Mouse (Mus musculus) MEL (cell line): Measurements from ENCODE around the gene Gm29776. TPM values are rescaled to one million over a fixed set of nuclear protein-coding genes. Genes with fewer than 3 reads are reported as not detected.

ENCODE experiments used
- DNase-seq: peaks from one replicate; pipeline ENCODE4 v3.0.0; 2011; ENCODE audit warnings: low read depth, low spot score
- H3K27ac ChIP-seq: 2 replicates; pipeline ENCODE4 v1.5.1; 2012; ENCODE audit warnings: low read depth, mild to moderate bottlenecking, control low read depth, low read length, moderate library complexity; ENCODE audit not compliant: control insufficient read depth
- H3K27me3 ChIP-seq, 2 experiments: fragments of 150-350 bp in 1 of 2; sonication (generic) in 1 of 2; 2 replicates each; pipeline ENCODE4 v1.6.1; 2012; ENCODE audit warnings: low read length in 2 of 2, mild to moderate bottlenecking in 2 of 2, improper control_type of control experiment in 1 of 2, moderate library complexity in 1 of 2; ENCODE audit not compliant: insufficient read depth in 2 of 2, control insufficient read depth in 1 of 2
- H3K36me3 ChIP-seq, 2 experiments: 2 replicates each; pipeline ENCODE4 v1.6.1; 2012 to 2014; ENCODE audit warnings: low read length in 2 of 2, improper control_type of control experiment in 1 of 2, inconsistent platforms in 1 of 2, mild to moderate bottlenecking in 1 of 2; ENCODE audit not compliant: insufficient read depth in 2 of 2, control insufficient read depth in 1 of 2
- H3K4me1 ChIP-seq, 2 experiments: fragments of 150-350 bp in 1 of 2; sonication (generic) in 1 of 2; 2 replicates each; pipeline ENCODE4 v1.6.1; 2012; ENCODE audit warnings: low read length in 2 of 2, improper control_type of control experiment in 1 of 2, mild to moderate bottlenecking in 1 of 2; ENCODE audit not compliant: insufficient read depth in 2 of 2, control insufficient read depth in 1 of 2
- H3K4me3 ChIP-seq, 2 experiments: fragments of 150-350 bp in 1 of 2; sonication (generic) in 1 of 2; 2 replicates each; pipeline ENCODE4 v1.5.1; 2012; ENCODE audit warnings: low read depth in 2 of 2, low read length in 2 of 2, mild to moderate bottlenecking in 2 of 2, moderate library complexity in 2 of 2, control low read depth in 1 of 2, improper control_type of control experiment in 1 of 2; ENCODE audit not compliant: control insufficient read depth in 1 of 2, insufficient read depth in 1 of 2
- H3K79me2 ChIP-seq: 2 replicates; pipeline ENCODE4 v1.6.1; 2012; ENCODE audit warnings: mild to moderate bottlenecking, low read length, moderate library complexity; ENCODE audit not compliant: control insufficient read depth, poor library complexity, insufficient read depth
- H3K9ac ChIP-seq: 2 replicates; pipeline ENCODE4 v1.6.1; 2012; ENCODE audit warnings: low read depth, mild to moderate bottlenecking, control low read depth, low read length, moderate library complexity; ENCODE audit not compliant: control insufficient read depth, poor library complexity, severe bottlenecking
- H3K9me3 ChIP-seq: fragments of 150-350 bp; sonication (generic); replicated peaks from 2 replicates; pipeline ENCODE4 v1.6.1; 2012; ENCODE audit warnings: mild to moderate bottlenecking, low read length, improper control_type of control experiment, moderate library complexity; ENCODE audit not compliant: insufficient read depth
- E2F4 ChIP-seq: IDR thresholded peaks from 2 replicates; pipeline ENCODE4 v1.6.1; 2011; ENCODE audit warnings: low read depth, low read length, improper control_type of control experiment, borderline replicate concordance
- ELF1 ChIP-seq: IDR thresholded peaks from 2 replicates; pipeline ENCODE4 v1.6.1; 2014; ENCODE audit warnings: low read depth, mild to moderate bottlenecking, inconsistent platforms, low read length, improper control_type of control experiment, moderate library complexity
- ETS1 ChIP-seq: IDR thresholded peaks from 2 replicates; pipeline ENCODE4 v1.6.1; 2012; ENCODE audit warnings: low read depth, mild to moderate bottlenecking, inconsistent platforms, low read length, improper control_type of control experiment, moderate library complexity
- GABPA ChIP-seq: IDR thresholded peaks from 2 replicates; pipeline ENCODE4 v1.6.1; 2012; ENCODE audit warnings: low read depth, mild to moderate bottlenecking, inconsistent platforms, low read length, improper control_type of control experiment, moderate library complexity
- GATA1 ChIP-seq: IDR thresholded peaks from 2 replicates; pipeline ENCODE4 v1.6.1; 2011; ENCODE audit warnings: low read depth, low read length, improper control_type of control experiment
- JUND ChIP-seq: IDR thresholded peaks from 2 replicates; pipeline ENCODE4 v1.6.1; 2011; ENCODE audit warnings: low read depth, mild to moderate bottlenecking, improper control_type of control experiment, low read length
- KAT2A ChIP-seq: conservative IDR thresholded peaks from 2 replicates; pipeline ENCODE4 v1.6.1; 2012; ENCODE audit warnings: low read depth, low read length, improper control_type of control experiment, inconsistent platforms
- MAZ ChIP-seq: IDR thresholded peaks from 2 replicates; pipeline ENCODE4 v1.6.1; 2012; ENCODE audit warnings: low read depth, mild to moderate bottlenecking, inconsistent platforms, low read length, improper control_type of control experiment
- MEF2A ChIP-seq: IDR thresholded peaks from 2 replicates; pipeline ENCODE4 v1.6.1; 2014; ENCODE audit warnings: low read depth, mild to moderate bottlenecking, inconsistent platforms, low read length, improper control_type of control experiment; ENCODE audit not compliant: poor library complexity, insufficient replicate concordance, severe bottlenecking; ENCODE audit errors: extremely low read depth
- MXI1 ChIP-seq: IDR thresholded peaks from 2 replicates; pipeline ENCODE4 v1.6.1; 2011; ENCODE audit warnings: mild to moderate bottlenecking, low read depth, low read length, improper control_type of control experiment
- POLR2AphosphoS5 ChIP-seq: IDR thresholded peaks from 2 replicates; pipeline ENCODE4 v1.6.1; 2012; ENCODE audit warnings: low read depth, borderline replicate concordance, mild to moderate bottlenecking, inconsistent platforms, low read length, moderate library complexity, mixed read lengths
- RAD21 ChIP-seq: IDR thresholded peaks from 2 replicates; pipeline ENCODE4 v1.6.1; 2011; ENCODE audit warnings: mild to moderate bottlenecking, low read depth, low read length, improper control_type of control experiment
- SIN3A ChIP-seq: IDR thresholded peaks from 2 replicates; pipeline ENCODE4 v1.6.1; 2012; ENCODE audit warnings: low read length, improper control_type of control experiment, inconsistent platforms
- TAL1 ChIP-seq: IDR thresholded peaks from 2 replicates; pipeline ENCODE4 v1.6.1; 2012; ENCODE audit warnings: mild to moderate bottlenecking, inconsistent platforms, low read length, moderate library complexity, mixed read lengths
- TCF12 ChIP-seq: IDR thresholded peaks from 2 replicates; pipeline ENCODE4 v1.6.1; 2014; ENCODE audit warnings: low read depth, mild to moderate bottlenecking, inconsistent platforms, low read length, improper control_type of control experiment, moderate library complexity
- USF2 ChIP-seq, 2 experiments: IDR thresholded peaks; 2 replicates each; pipeline ENCODE4 v1.6.1; 2011 to 2012; ENCODE audit warnings: improper control_type of control experiment in 2 of 2, low read length in 2 of 2, borderline replicate concordance in 1 of 2, inconsistent platforms in 1 of 2, low read depth in 1 of 2, mild to moderate bottlenecking in 1 of 2; ENCODE audit not compliant: insufficient read depth in 1 of 2
- ZC3H11A ChIP-seq: IDR thresholded peaks from 2 replicates; pipeline ENCODE4 v1.6.1; 2012; ENCODE audit warnings: low read depth, mild to moderate bottlenecking, inconsistent platforms, low read length, improper control_type of control experiment
- ZKSCAN1 ChIP-seq: IDR thresholded peaks from 2 replicates; pipeline ENCODE4 v1.6.1; 2012; ENCODE audit warnings: low read depth, mild to moderate bottlenecking, inconsistent platforms, low read length, improper control_type of control experiment, moderate library complexity
- ZNF384 ChIP-seq: IDR thresholded peaks from 2 replicates; pipeline ENCODE4 v1.6.1; 2012; ENCODE audit warnings: low read depth, mild to moderate bottlenecking, inconsistent platforms, low read length, improper control_type of control experiment
- polyA plus RNA-seq, 2 experiments: library from polyadenylated mRNA; stranded (reverse) in 1 of 2; unstranded in 1 of 2; fragments of >175 nt in 1 of 2; fragments of >200 nt in 1 of 2; gene quantifications; 2 replicates each; pipeline versions ENCODE4 v1.2.1 to v1.2.4; 2012; ENCODE audit warnings: low replicate concordance in 2 of 2, low read depth in 1 of 2; ENCODE audit not compliant: insufficient read length in 2 of 2, insufficient read depth in 1 of 2, missing spikeins in 1 of 2
- total RNA-seq: library from RNA; depleted of rRNA; stranded (reverse); fragments of 300-350 nt; gene quantifications from 2 replicates; pipeline ENCODE4 v1.2.3, GENCODE M21; 2012

Gene Gm29776
- total and polyA plus RNA-seq, 3 experiments, result not detected

DNA sequence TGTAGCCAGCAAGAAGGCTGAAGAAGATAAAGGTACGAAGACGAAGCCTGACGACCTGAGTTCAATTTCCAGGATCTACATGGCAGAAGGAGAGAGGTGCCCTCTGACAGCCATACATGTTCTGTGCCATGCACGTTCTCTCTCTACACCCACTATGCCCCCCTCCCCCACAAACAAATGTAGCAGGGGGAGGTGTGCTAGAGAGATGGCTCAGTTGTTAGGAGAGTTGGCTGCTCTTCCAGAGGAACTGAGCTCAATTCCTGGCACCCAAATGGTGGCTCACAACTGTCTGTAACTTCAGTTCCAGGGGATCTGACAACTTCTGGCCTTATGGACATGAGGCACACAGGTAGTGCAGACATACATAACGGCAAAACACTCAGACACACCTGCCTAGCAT is 22.3 kb downstream of the Gm29776 start:
- Histone ChIP-seq H3K27me3 (no peaks in the 10 kb centered on the region), H3K9me3 (no peaks in the 10 kb centered on the region), H3K36me3 (peaks cover 0 to 23% of the 10 kb centered on the region in 2 experiments; a peak in 2 of 4 replicates), H3K4me1 (no peaks in the 10 kb centered on the region), H3K27ac (no peak overlapping the region), H3K79me2 (0 out of 2 replicates have a peak, but pooled peaks cover 1% of the 10 kb centered on the region), H3K9ac (no peak overlapping the region), H3K4me3 (no peak overlapping the region)
- TF ChIP-seq TAL1 (no peak), MAZ (no peak), GATA1 (no peak), ZNF384 (no peak), KAT2A (no peak), ELF1 (no peak), USF2 (IDR thresholded peaks at IDR 0.05; ENCODE audit: borderline replicate concordance in 1 of 2, insufficient read depth in 1 of 2, low read depth in 1 of 2, low read length in 2 of 2) (no peak), ETS1 (no peak), JUND (no peak), E2F4 (no peak), MEF2A (no peak), GABPA (no peak), RAD21 (no peak), ZKSCAN1 (no peak), TCF12 (no peak), SIN3A (no peak)
- DNase-seq, result no peak

- Histone ChIP-seq H3K27ac (no peak overlapping the region), H3K36me3 (peaks cover 0 to 21% of the 10 kb centered on the region in 2 experiments; a peak in 2 of 4 replicates), H3K27me3 (no peaks in the 10 kb centered on the region), H3K4me3 (no peak overlapping the region), H3K9me3 (no peaks in the 10 kb centered on the region), H3K79me2 (no peaks in the 10 kb centered on the region), H3K9ac (no peak overlapping the region), H3K4me1 (no peaks in the 10 kb centered on the region)
- DNase-seq, result no peak
- TF ChIP-seq MEF2A (no peak), POLR2AphosphoS5 (no peak), ZKSCAN1 (no peak), ZC3H11A (no peak), MXI1 (no peak), ELF1 (no peak)
Measured at GRCm38 (mm10) chr14:54674317-54674716, 24.3 kb downstream of the Gm29776 start.
